ENCODE assay signal across 7 mouse cellular contexts in the genomic region with DNA sequence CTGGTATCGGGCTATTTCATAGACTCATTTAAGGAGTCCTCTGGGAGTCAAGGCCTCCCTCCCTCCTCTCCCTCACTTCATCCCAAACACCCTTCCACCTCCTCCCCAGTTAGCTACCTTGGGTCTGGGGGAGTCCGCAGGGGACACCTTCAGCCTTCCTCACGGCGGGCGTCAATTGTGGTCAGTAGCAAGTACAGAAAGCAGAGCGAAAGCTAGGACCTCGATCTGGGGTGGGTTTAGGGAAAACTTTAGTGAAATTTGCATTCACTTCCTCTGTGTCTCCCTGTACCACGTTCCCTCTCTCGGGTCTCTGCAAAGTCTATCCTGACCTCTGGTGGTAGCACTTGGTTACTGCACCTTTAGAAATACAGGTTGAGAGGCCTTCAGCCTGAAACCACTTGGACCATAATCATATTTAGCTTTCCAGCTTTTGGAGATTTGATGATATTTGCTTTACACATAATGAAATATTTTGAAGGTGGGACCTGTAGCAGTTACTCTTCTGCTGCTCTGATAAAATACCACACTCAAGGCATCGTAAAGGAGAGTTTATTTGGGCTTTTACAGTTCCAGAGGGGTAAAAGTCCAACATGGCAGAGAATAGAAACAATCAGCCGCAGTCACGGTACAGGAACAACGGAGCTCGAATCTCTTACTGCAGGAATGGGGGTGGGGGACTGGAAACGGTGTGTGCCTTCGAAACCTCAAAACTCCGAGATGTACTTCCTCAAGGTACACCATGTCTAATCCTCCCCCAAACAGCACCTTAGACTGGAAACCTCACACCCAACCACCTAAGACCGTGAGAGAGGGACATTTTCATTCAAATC. TPM values are rescaled to one million over a fixed set of nuclear protein-coding genes. Genes with fewer than 3 reads are reported as not detected.
DNase-seq lines count a peak whose midpoint lies in the region; ATAC-seq and TF ChIP-seq lines count a peak whose summit lies in the region.

No protein-coding gene starts in this region.

- no peak overlapping the region for H3K4me3 ChIP-seq in hindbrain, embryonic 16.5 days (ENCODE audit: low read length)
- H3K4me3 ChIP-seq in left cerebral cortex, adult 2 months, result no peak overlapping the region

- intact Hi-C loops in left cerebral cortex, adult 2 months (cut with DNase I), result loop anchor here (5.0 kb wide), 1 partner anchor 154 kb away; no protein-coding TSS in a partner anchor

- no peaks in the 10 kb centered on the region for H3K9me3 ChIP-seq in hindbrain, embryonic 16.5 days (ENCODE audit: control insufficient read depth, low read length)

- peak overlapping the region; percentile 40 for H3K4me2 ChIP-seq in hindbrain, embryonic 16.5 days (ENCODE audit: low read length)

- ATAC-seq in hindbrain, embryonic 16.5 days, result peak; percentile 88
- ATAC-seq in megakaryocyte progenitor cell, adult 5-6 weeks (replicated peaks; ENCODE audit: poor library complexity), result peak; percentile 56

- H3K9ac ChIP-seq in hindbrain, embryonic 16.5 days (ENCODE audit: low read depth, low read length), result no peak overlapping the region

- 38% methylated on average over 18 of the region's 18 CpGs for WGBS in hindbrain, embryonic 16.5 days

- DNase-seq in ZHBTc4 (ENCODE audit: low read depth, low spot score), result peak; percentile 83
- peak; percentile 28 for DNase-seq in cerebellum, adult 9-11 months
- peak; percentile 34 to 90 for DNase-seq in frontal cortex, adult 2 months (ENCODE audit: extremely low spot score in 1 of 2, low spot score in 1 of 2)
- peak; percentile 74 to 77 for DNase-seq in left cerebral cortex, adult 2 months (ENCODE audit: extremely low spot score in 1 of 2, low spot score in 2 of 2)
- DNase-seq in skeletal muscle tissue, adult 2 months (ENCODE audit: low read depth, low spot score), result peak; percentile 72

- H3K4me1 ChIP-seq in hindbrain, embryonic 16.5 days (ENCODE audit: control insufficient read depth, insufficient read depth, low read depth, low read length), result no peaks in the 10 kb centered on the region

- H3K27me3 ChIP-seq in hindbrain, embryonic 16.5 days (replicated peaks; ENCODE audit: control insufficient read depth, insufficient read depth, low read length), result no peaks in the 10 kb centered on the region

- TF ChIP-seq CTCF in left cerebral cortex, adult 2 months (IDR thresholded peaks at IDR 0.05), result peak; percentile 94

- no peaks in the 10 kb centered on the region for H3K36me3 ChIP-seq in hindbrain, embryonic 16.5 days (ENCODE audit: control insufficient read depth, insufficient read depth, low read length)

- no peak overlapping the region for H3K27ac ChIP-seq in hindbrain, embryonic 16.5 days (ENCODE audit: low read depth, low read length)
- H3K27ac ChIP-seq in left cerebral cortex, adult 2 months, result no peak overlapping the region

RNA-seq across cellular contexts. Expression of gene A630001G21Rik, which starts 41.9 kb away (rescaled TPM):
- 1.2 and 1.3 TPM in 2 replicates for polyA plus RNA-seq in frontal cortex, adult 2 months (2012; rRNA removed)
- polyA plus RNA-seq in hindbrain, embryonic 16.5 days (2015; fragmentation: Nextera tagmentation; extraction: Ambion mirVana), result 0.29 and 0.59 TPM in 2 replicates
- total RNA-seq in left cerebral cortex, adult 2 months (2021), result not detected
- 81.4 and 86.3 TPM in 2 replicates for total RNA-seq in megakaryocyte progenitor cell, adult 5-6 weeks (2015)
- total RNA-seq in megakaryocyte progenitor cell, adult 5-6 weeks (2017), result 57.5 and 65.8 TPM in 2 replicates

RNA-seq across cellular contexts. Expression of gene Cab39, which starts 56.7 kb away (rescaled TPM):
- 108 and 115 TPM in 2 replicates for polyA plus RNA-seq in frontal cortex, adult 2 months (2012; rRNA removed)
- 42.3 and 47.9 TPM in 2 replicates for polyA plus RNA-seq in hindbrain, embryonic 16.5 days (2015; fragmentation: Nextera tagmentation; extraction: Ambion mirVana)
- 100 to 1,000 TPM; 149 to 175 TPM for total RNA-seq in left cerebral cortex, adult 2 months (2021)
- total RNA-seq in megakaryocyte progenitor cell, adult 5-6 weeks (2015), result 83.1 and 84.9 TPM in 2 replicates
- total RNA-seq in megakaryocyte progenitor cell, adult 5-6 weeks (2017), result 122 and 126 TPM in 2 replicates

Comparison
In these comparisons a context has a peak if more than half of its experiments do, and no peak if none do; other contexts are left out.
1. DNase-seq: peak in every context shown above with its lines; median percentile 83 in ZHBTc4; 76 in left cerebral cortex, adult 2 months; 72 in skeletal muscle tissue, adult 2 months; 62 in frontal cortex, adult 2 months; 28 in cerebellum, adult 9-11 months.
2. RNA of gene A630001G21Rik, which starts 41.9 kb away (total RNA-seq): 57.5 to 86.3 TPM in megakaryocyte progenitor cell, adult 5-6 weeks; not detected in left cerebral cortex, adult 2 months; every median in the first group is over 10 times any median in the second.